Mouse (Mus musculus) frontal cortex, postnatal 14 days (tissue): ENCODE data around the gene Icmt.

Experiments used
- DNase-seq, 2 experiments: peaks; one replicate each; pipeline ENCODE4 v3.0.0; 2022; ENCODE audit warnings: low spot score in 2 of 2

Gene Icmt

GRCm38 (mm10) chr4:152274681-152275131, 22.3 kb upstream of the Icmt start:
- no peak for DNase-seq

GRCm38 (mm10) chr4:152276389-152277347, 20.4 kb upstream of the Icmt start:
- no peak for DNase-seq

- no peak for DNase-seq
Observed at GRCm38 (mm10) chr4:152277916-152278315, 19.1 kb upstream of the Icmt start.

- DNase-seq: no peak
Observed at GRCm38 (mm10) chr4:152278986-152279385, 18.0 kb upstream of the Icmt start.

- no peak for DNase-seq
Observed at GRCm38 (mm10) chr4:152281601-152282000, 15.4 kb upstream of the Icmt start.

GRCm38 (mm10) chr4:152282721-152283120, 14.3 kb upstream of the Icmt start:
- DNase-seq: no peak

GRCm38 (mm10) chr4:152283186-152283950, 13.7 kb upstream of the Icmt start:
- peak; percentile 73 to 78 for DNase-seq

GRCm38 (mm10) chr4:152285505-152285904, 11.5 kb upstream of the Icmt start:
- no peak for DNase-seq

- no peak for DNase-seq
Observed at GRCm38 (mm10) chr4:152286183-152286582, 10.8 kb upstream of the Icmt start.

GRCm38 (mm10) chr4:152286887-152287286, 10.1 kb upstream of the Icmt start:
- no peak for DNase-seq

GRCm38 (mm10) chr4:152287317-152288120, 9.5 kb upstream of the Icmt start:
- DNase-seq: no peak

- no peak for DNase-seq
Observed at GRCm38 (mm10) chr4:152288398-152288945, 8.6 kb upstream of the Icmt start.

- DNase-seq: no peak
Observed at GRCm38 (mm10) chr4:152290385-152290784, 6.6 kb upstream of the Icmt start.

- DNase-seq: no peak
Observed at GRCm38 (mm10) chr4:152290991-152291390, 6.0 kb upstream of the Icmt start.

GRCm38 (mm10) chr4:152291562-152291961, 5.5 kb upstream of the Icmt start, which contains the start of gene Hes3:
Gene Hes3, minus strand, starts transcription at chr4:152291662.
- DNase-seq: no peak

GRCm38 (mm10) chr4:152292102-152292765, 4.8 kb upstream of the Icmt start:
- DNase-seq: no peak

GRCm38 (mm10) chr4:152294188-152294929, 2.7 kb upstream of the Icmt start:
- DNase-seq: no peak

GRCm38 (mm10) chr4:152295916-152296315, 1.1 kb upstream of the Icmt start:
- DNase-seq: no peak

- no peak for DNase-seq
Observed at GRCm38 (mm10) chr4:152296371-152296770, 656 bp upstream of the Icmt start.

- no peak for DNase-seq
Observed at GRCm38 (mm10) chr4:152298836-152299235, 1.8 kb downstream of the Icmt start.
